Mouse (Mus musculus): ENCODE results near the gene Sgms1. TPM values are rescaled to one million over a fixed set of nuclear protein-coding genes. Genes with fewer than 3 reads are reported as not detected.
A peak's percentile ranks its signal among the peaks of the same experiment; 100 is the strongest.

The Sgms1 gene
- polyA plus RNA-seq, 1 experiment from 2014 or later: 21.5 TPM

GRCm38 (mm10) chr19:32393758-32394450 is 4.4 kb upstream of the Sgms1 start:
- no peaks in the 10 kb centered on the region for H3K9me3 ChIP-seq
- ATAC-seq (replicated peaks): no peak
- no peaks in the 10 kb centered on the region for H3K36me3 ChIP-seq (replicated peaks)
- WGBS: 92% methylated on average over 8 of the region's 8 CpGs
- no peak overlapping the region for H3K4me3 ChIP-seq
- no peak overlapping the region for H3K4me2 ChIP-seq
- peaks cover 7% of the 10 kb centered on the region for H3K4me1 ChIP-seq
- H3K27me3 ChIP-seq (replicated peaks): no peaks in the 10 kb centered on the region
- H3K9ac ChIP-seq: no peak overlapping the region
- H3K27ac ChIP-seq: no peak overlapping the region

- Histone ChIP-seq H3K27me3 (replicated peaks) (no peaks in the 10 kb centered on the region), H3K36me3 (replicated peaks) (no peaks in the 10 kb centered on the region), H3K9ac (no peak overlapping the region), H3K27ac (no peak overlapping the region), H3K9me3 (no peaks in the 10 kb centered on the region), H3K4me1 (peaks cover 7% of the 10 kb centered on the region), H3K4me2 (no peak overlapping the region), H3K4me3 (no peak overlapping the region)
- 97% methylated on average over 4 of the region's 4 CpGs for WGBS
- no peak for ATAC-seq (replicated peaks)
These were observed 3.7 kb upstream of the Sgms1 start for GRCm38 (mm10) chr19:32393092-32393745.

DNA sequence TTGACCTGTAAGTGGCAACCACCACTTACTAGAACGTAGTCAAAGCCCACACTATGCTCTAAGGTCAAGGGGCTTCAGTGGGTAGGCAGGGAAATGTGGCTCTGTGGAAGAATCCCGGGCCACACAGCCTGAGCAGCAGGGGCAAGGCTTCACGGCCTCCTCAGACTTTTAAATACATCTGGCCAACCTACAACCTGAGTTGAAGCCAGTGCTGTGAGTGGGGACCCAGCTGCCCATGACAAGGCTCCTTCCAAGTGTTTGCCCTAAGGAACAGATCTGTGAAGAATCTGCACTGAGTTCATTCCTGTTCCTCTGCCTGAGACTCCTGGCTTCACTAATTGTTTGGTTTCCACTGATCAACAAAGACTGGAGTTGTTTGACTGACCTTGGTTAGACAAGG is 1.9 kb upstream of the Sgms1 start:
- Histone ChIP-seq H3K9me3 (no peaks in the 10 kb centered on the region), H3K27me3 (replicated peaks) (no peaks in the 10 kb centered on the region), H3K27ac (no peak overlapping the region), H3K4me2 (no peak overlapping the region), H3K9ac (no peak overlapping the region), H3K4me1 (peaks cover 19% of the 10 kb centered on the region), H3K36me3 (replicated peaks) (no peaks in the 10 kb centered on the region), H3K4me3 (no peak overlapping the region)
- WGBS: 92% methylated on average over 3 of the region's 3 CpGs
- ATAC-seq (replicated peaks): no peak

DNA sequence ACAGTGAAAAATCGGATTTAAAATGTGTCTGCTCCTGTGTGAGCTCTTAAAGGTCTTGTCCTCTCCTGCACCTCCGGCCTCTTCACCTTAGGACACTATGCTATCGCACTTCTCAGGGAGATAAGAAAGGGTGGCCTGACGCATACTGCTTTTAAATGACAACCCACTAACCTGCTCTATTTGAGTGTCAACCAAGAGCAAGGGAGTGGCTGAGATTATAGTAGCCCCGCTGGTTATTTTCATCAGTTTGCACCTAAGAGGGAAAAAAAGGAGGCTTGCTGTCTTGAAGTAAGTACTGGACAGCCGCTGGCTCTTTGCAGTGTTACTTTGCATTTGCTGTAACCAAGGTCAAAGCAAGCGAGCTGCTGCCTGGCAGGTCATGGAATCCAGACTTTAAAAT is 602 bp upstream of the Sgms1 start:
- Histone ChIP-seq H3K9me3 (no peaks in the 10 kb centered on the region), H3K9ac (peak overlapping the region; percentile 96), H3K4me1 (peaks cover 22% of the 10 kb centered on the region), H3K4me2 (peak overlapping the region; percentile 88), H3K27ac (peak overlapping the region; percentile 98), H3K36me3 (replicated peaks) (no peaks in the 10 kb centered on the region), H3K4me3 (peak overlapping the region; percentile 98), H3K27me3 (replicated peaks) (no peaks in the 10 kb centered on the region)
- 78% methylated on average over 7 of the region's 7 CpGs for WGBS
- ATAC-seq (replicated peaks): no peak

DNA sequence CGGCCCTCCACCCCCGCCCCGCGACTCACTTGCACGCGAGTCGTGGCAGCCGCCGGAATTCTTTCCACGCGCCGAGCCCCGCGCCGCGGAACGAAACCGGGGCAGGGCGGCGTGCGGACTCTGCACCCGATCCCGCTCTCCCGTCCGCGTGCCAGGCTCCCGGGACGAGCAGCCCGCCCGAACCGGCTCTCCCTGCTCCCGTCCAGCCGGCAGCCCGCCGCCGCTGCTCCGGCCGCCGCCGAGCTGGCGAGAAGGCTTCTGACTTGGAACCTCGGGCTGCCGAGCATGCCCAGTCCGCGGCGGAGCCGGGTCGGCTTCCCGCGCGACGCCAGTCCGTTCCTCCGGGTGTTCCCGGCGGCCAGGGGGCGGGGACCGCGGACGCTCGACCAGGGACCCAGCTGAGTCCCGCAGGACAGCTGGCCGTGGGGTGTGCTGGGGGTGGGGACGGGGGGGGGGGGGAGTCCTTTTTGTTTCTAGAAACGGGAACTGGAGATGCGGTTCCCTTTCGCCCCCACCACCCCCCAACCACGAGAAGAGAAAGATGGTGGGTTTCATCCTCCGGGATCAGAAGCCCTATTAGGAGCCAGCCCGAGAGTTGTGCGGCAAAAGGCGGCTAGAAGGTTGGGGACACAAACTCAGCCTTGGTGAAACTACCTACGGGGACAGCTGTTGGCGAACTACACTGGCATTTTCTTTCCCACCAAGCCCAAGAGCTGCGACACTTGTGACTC is 1.2 kb downstream of the Sgms1 start:
- peak overlapping the region; percentile 98 for H3K4me3 ChIP-seq
- peak overlapping the region; percentile 96 for H3K9ac ChIP-seq
- H3K4me2 ChIP-seq: peak overlapping the region; percentile 88
- H3K9me3 ChIP-seq: no peaks in the 10 kb centered on the region
- no peaks in the 10 kb centered on the region for H3K36me3 ChIP-seq (replicated peaks)
- WGBS: under 1% methylated on average over 70 of the region's 75 CpGs
- H3K4me1 ChIP-seq: peaks cover 22% of the 10 kb centered on the region
- no peaks in the 10 kb centered on the region for H3K27me3 ChIP-seq (replicated peaks)
- ATAC-seq (replicated peaks): peak; percentile 94
- peak overlapping the region; percentile 98 for H3K27ac ChIP-seq

GRCm38 (mm10) chr19:32387403-32388190 is 1.9 kb downstream of the Sgms1 start:
- ATAC-seq (replicated peaks): peak; percentile 52
- under 1% methylated on average over 43 of the region's 74 CpGs for WGBS

GRCm38 (mm10) chr19:32386556-32387402 is 2.7 kb downstream of the Sgms1 start:
- H3K9me3 ChIP-seq: no peaks in the 10 kb centered on the region
- no peak overlapping the region for H3K27ac ChIP-seq
- H3K9ac ChIP-seq: peak overlapping the region; percentile 96
- H3K4me1 ChIP-seq: peaks cover 22% of the 10 kb centered on the region
- no peaks in the 10 kb centered on the region for H3K27me3 ChIP-seq (replicated peaks)
- H3K4me3 ChIP-seq: peak overlapping the region; percentile 98
- peak overlapping the region; percentile 88 for H3K4me2 ChIP-seq
- 24% methylated on average over 19 of the region's 19 CpGs for WGBS
- no peak for ATAC-seq (replicated peaks)
- no peaks in the 10 kb centered on the region for H3K36me3 ChIP-seq (replicated peaks)

More at GRCm38 (mm10) chr19:32387403-32388190, 1.9 kb downstream of the Sgms1 start:
- Histone ChIP-seq H3K36me3 (replicated peaks) (no peaks in the 10 kb centered on the region), H3K4me3 (peak overlapping the region; percentile 98), H3K9me3 (no peaks in the 10 kb centered on the region), H3K9ac (peak overlapping the region; percentile 96), H3K4me1 (peaks cover 22% of the 10 kb centered on the region), H3K27me3 (replicated peaks) (no peaks in the 10 kb centered on the region), H3K27ac (peak overlapping the region; percentile 98), H3K4me2 (peak overlapping the region; percentile 88)

DNA sequence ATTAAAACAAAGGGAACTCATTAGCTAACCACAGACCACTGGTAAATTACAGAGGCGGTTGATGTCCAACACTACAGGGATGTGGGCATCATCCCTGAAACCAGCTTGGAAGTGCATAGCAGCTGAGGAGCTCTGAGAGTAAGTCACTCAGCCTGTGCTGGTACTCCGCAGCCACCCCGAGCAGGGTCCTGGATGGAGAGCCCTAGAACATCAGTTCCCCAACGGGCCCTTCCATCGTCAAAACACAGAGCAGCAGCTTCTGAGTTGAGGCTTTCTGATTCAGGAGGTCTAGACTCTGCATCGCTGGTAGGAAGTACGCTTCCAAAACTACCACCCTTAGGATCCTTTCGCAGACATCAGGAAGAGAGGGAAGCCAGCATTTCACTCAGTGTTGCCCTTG is 5.8 kb downstream of the Sgms1 start:
- Histone ChIP-seq H3K9me3 (no peaks in the 10 kb centered on the region), H3K36me3 (replicated peaks) (no peaks in the 10 kb centered on the region), H3K9ac (no peak overlapping the region), H3K4me3 (no peak overlapping the region), H3K4me1 (peaks cover 15% of the 10 kb centered on the region), H3K27ac (no peak overlapping the region), H3K4me2 (no peak overlapping the region), H3K27me3 (replicated peaks) (no peaks in the 10 kb centered on the region)
- WGBS: 97% methylated on average over 8 of the region's 8 CpGs
- ATAC-seq (replicated peaks): no peak

- Histone ChIP-seq H3K9ac (no peak overlapping the region), H3K4me3 (no peak overlapping the region), H3K27ac (no peak overlapping the region), H3K4me2 (no peak overlapping the region), H3K9me3 (no peaks in the 10 kb centered on the region), H3K4me1 (peaks cover 9% of the 10 kb centered on the region), H3K27me3 (replicated peaks) (no peaks in the 10 kb centered on the region), H3K36me3 (replicated peaks) (no peaks in the 10 kb centered on the region)
- ATAC-seq (replicated peaks): no peak
- WGBS: 70% methylated on average over 3 of the region's 3 CpGs
These were observed 8.0 kb downstream of the Sgms1 start for GRCm38 (mm10) chr19:32381511-32381961.

DNA sequence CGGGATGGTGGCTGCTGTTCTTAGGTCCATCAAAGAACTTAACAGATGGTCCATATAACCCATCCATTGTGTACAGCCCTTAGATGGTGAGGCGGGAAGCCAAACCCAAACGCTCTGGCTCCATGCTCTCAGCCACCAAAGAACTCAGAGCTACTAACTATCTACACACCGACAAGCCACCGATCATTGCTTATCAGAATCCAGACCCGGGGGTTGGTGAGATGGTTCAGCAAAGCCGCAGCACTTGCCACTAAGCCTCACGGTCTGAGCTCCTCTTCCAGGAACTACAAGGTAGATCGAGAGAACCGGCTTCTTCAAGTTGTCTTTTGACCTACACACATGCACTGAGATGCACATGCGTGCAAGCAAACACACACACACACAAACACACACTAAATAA is 8.8 kb downstream of the Sgms1 start:
- WGBS: 92% methylated on average over 11 of the region's 11 CpGs
- no peak for ATAC-seq (replicated peaks)
- H3K36me3 ChIP-seq (replicated peaks): no peaks in the 10 kb centered on the region

GRCm38 (mm10) chr19:32379239-32379920 is 10.1 kb downstream of the Sgms1 start:
- Histone ChIP-seq H3K27me3 (replicated peaks) (no peaks in the 10 kb centered on the region), H3K4me2 (no peak overlapping the region), H3K4me1 (peaks cover 4% of the 10 kb centered on the region; the same call in 1 of the 2 replicates), H3K4me3 (no peak overlapping the region), H3K27ac (no peak overlapping the region), H3K9ac (no peak overlapping the region), H3K36me3 (replicated peaks) (no peaks in the 10 kb centered on the region), H3K9me3 (no peaks in the 10 kb centered on the region)
- 82% methylated on average over 6 of the region's 6 CpGs for WGBS
- no peak for ATAC-seq (replicated peaks)

More for the DNA sequence above, 8.8 kb downstream of the Sgms1 start:
- Histone ChIP-seq H3K9me3 (no peaks in the 10 kb centered on the region), H3K27me3 (replicated peaks) (no peaks in the 10 kb centered on the region), H3K4me1 (peaks cover 4% of the 10 kb centered on the region; the same call in 1 of the 2 replicates), H3K4me3 (no peak overlapping the region), H3K9ac (no peak overlapping the region), H3K4me2 (no peak overlapping the region), H3K27ac (no peak overlapping the region)

Data from midbrain, embryonic 15.5 days (tissue).